Mouse (Mus musculus) ovary, postnatal 10 days (tissue): ENCODE results near the gene Npw.

Source experiments
- DNase-seq: peaks from one replicate; pipeline ENCODE4 v3.0.0; 2022; ENCODE audit warnings: low spot score

Gene Npw

DNA sequence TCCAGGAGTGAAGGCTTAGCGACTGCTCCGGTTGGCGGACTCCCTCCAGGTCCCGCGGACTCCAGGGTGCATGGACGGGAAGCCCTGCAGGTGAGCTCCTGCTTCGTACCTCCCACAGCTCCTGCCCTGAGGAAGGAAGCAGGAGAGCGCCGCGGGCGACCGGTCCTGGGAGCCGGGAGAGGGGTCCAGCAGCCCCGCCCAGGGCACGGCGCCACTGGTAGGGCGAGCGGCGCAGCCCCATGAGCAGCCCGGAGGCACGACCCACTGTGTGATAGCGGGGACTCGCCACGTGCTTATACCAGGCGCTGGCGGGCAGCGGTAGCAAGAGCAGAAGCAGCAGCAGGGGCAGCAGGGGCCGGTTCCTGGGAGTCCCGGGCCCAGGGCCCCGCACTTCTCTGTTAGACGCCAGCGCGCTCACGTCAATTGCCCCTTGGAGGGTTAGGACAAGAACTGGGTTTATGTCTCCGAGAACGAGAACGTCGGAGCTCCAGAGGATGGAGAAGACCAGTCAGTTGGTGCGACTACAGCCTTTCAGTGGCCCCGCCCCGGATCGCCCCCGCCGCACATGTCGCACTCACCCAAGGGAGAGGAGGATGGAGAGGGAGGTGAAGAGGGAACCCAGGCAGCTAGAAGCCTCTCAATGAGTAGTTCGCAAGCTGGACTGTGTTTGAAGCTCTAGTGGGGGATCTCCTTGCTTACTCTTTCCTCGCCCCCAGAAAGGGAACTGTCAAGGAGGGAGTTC lies at the start of gene Npw:
Gene Npw (minus strand): TSS at position 441 of the 742 bp plus-strand sequence.
- no peak for DNase-seq

DNA sequence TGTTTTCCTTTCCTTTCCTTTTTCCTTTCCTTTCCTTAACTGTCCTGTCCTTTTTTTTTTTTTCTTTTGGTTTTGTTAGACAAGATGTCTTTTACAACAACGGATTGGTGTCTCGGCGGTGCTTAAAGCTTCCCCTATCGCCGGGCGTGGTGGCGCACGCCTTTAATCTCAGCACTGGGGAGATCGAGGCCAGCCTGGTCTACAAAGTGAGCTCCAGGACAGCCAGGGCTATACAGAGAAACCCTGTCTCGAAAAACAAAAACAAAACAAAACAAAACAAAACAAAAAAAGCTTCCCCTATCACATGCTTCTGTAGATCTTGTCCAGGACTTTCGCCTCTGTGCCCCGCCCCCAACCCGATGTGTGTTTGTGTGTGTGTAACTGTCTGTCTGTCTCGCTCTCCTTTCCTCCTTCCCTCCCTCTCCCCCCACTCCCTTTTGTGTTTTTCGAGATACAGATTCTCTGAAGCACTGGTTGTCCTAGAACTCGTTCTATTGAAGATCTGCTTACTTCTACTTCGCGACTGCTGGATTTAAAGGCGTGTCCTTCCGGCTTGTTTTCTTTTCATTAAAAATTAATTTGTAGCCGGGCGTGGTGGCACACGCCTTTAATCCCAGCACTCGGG lies 49.7 kb upstream of the Npw start:
- DNase-seq = no peak

DNA sequence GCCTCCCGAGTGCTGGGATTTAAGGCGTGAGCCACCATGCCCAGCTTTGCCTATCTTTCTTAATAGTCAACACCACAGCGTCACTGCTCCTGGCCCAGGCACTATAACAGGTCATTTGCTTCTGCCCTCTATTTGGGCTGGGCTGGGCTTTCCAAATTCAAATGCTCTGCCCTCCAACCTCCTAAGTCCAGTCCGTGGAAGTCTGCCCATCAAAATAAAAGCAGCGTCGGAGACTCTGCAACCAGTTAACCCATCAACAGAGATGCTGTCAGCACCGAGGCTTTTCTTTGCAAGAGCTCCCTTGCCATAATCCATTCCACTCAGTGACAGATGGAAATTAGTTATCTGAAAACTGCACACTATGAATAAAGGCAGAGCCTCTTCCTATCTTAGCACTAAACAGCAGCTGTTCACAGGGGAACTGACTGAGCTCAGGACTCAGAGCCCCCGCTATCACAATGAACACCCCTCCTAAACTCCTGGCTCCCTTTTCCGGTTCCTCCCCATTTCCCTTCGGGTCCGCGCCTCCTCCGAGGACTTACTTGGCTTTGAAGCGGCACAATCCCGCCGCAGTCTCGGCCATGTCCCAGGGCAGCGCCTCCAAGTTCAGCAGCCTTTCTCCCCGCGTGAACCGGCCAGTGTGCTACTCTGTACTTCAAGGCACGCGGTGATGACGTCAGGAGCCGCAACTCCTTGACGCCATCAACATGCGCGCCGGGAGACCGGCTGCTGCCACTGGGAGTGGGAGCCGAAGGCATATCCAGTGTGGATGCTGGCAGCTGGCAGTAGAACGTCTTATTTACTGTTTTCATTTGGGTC lies 48.9 kb upstream of the Npw start, which contains the start of gene Tbl3:
Gene Tbl3 (minus strand): TSS at position 679 of the 819 bp plus-strand sequence.
- peak; percentile 89 for DNase-seq

DNA sequence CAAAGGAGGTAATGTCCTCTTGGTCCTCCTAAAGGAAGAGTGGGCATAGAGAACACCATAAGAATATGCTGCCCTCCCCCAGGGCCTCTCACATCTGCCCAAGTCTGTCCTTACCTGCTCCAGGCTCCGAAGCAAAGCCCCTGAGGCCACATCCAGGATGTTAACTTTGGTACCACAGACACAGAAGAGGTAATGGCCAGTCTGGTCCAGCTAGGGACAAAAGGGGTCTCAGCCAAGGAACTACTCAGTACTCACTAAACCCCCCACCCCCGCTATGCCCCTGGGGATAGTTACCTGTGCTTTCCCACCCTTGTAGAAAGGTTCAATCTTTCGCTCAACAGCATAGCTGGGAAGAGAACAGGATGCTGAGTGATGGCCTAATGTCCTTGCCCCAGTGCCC lies 47.6 kb upstream of the Npw start:
- DNase-seq = no peak

DNA sequence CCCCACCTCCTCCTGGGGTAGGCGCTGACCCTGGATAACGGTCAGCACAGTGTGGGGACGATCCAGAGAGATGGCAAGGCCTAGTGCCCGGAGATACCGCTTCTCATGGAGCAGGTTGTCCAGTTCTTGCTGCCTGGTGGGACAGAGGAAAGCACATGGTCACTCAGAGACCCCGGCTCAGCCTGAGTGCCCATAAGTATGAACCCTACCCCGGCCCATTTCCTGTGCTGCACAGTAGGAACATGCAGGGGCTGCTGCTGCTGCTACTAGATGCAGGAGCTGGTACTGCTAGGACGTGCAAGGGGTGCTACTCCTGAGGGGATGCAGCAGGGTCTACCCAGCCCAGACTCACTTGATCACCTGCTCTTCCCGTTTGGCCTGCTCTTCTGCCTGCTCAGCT lies 43.0 kb upstream of the Npw start:
- DNase-seq = no peak

DNA sequence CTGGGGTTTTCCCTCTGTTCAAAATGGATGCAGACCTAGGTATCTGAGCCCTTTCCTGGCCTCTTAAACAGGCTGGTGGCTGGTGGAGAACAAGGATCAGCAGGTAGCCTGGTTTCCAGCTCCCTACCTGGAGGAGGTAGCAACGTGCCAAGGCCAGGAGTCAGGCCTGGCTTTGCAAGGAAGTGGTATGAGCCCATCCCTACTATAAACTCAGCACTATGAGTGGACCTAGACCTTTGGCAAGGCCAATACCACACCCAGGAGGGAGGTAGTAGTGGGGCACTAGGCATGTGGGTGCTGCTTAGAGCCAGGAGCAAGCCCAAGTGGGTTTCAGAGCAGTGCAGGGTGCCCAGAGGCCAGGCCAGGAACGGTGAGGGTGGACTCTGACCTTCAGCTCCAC lies 41.2 kb upstream of the Npw start:
- no peak for DNase-seq

DNA sequence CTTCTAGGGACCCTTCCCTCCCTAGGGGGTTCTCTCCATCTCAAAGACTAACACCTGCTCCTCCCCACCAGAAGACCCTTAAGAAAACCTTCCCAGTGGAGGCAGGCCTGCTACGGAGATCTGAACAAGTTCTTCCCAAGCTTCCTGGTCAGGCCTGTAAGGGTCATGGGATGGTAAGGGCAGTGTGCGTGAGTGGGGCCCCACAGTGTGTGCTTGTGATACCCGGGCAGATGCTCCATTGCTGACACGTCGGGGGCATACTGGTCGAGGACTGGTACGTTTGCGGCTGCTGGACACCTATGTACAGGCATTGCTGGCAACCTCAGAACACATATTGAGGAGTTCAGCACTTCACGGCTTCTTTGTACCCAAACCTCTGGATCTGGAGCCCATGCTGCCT lies 40.5 kb upstream of the Npw start:
- DNase-seq = no peak

DNA sequence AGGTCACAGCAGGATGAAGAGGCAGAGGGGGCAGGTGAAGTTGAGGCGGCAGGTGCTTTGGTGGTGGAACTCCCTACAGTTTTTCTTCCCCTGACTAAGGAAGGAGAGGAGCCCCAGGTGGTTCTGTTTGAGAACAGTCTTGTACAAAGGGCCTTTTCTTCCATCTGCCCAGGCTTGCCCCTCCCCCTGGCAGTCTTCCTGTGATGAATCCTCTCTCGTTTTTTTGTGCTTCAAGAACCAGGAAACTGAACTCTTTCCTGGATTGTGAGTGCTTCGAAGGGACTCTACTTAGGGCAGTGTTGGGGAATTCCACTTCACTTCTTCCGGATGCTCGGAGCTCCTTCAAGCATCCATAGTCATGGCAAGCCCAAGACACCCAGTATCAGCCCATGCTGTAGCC lies 39.7 kb upstream of the Npw start:
- DNase-seq = no peak

DNA sequence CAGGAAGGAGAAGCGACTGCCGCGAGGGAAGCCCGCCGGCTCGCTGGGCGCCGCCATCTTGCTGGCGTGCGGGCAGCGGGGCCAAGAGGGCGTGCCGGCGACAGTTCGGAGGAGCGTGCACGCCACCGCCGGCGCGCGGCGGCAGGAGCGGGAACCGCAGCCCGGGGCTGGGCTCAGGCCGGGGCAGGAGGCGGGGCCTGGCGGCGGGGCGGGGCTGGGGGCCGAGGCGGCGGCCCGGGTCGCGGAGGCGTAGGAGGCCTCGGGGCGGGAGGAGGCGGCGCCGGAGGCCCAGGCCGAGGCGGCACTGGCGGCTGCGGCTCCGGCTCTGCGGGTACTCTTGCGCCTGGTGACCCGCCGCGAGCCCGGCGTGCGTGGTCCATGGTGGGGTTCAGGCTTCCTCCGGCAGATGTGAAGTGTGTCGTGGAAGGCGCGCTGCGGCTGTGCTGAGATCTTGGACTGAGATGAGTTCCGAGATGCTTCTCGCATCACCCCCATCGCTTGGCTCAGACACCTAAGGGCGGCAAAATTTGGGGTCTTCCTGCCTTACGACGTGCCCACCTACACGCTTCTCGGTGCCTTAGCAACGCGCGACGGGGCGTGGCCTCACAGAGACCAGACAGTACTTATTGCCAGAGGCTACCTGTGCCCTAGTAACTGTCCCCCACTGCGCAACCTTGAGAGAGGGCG lies 37.9 kb upstream of the Npw start, which contains the start of the genes Gfer and Noxo1:
Gene Gfer (minus strand): TSS at position 146 of the 687 bp plus-strand sequence.
Gene Noxo1 (plus strand): TSS at position 224 of the 687 bp plus-strand sequence.
- peak; percentile 67 for DNase-seq

DNA sequence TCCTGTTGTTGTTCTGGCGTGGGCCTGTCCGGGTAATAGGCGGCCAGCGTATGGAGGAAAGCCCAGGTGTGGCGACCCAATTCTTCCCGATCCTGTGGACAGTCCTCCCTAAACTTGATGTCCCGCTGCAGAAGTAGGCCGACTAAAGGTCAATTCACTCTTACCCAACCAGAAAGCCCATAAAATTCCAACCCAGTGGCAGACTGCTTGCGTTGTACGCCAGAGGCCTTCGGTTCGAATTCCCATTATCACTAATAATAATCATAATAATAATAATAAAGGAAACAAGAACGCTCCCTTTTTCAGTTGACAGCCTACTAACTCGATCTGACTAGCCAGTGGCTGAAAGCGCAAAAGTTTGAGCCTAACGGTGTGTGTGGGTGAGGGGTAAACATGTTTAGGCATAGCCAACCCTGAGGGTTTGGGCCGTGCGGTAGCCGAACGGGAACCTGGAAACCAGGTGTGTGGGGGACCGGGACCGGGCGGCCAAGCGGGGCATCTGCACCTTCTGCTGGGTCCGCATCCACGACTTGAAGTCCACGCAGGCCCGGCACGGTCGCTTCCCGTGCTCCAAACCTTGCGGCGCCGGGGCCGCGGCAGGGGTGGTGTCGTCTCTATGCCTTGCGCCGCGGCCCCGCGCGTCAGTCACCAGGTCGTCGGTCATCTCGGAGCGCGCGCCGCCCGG lies 37.2 kb upstream of the Npw start:
- peak; percentile 29 for DNase-seq

DNA sequence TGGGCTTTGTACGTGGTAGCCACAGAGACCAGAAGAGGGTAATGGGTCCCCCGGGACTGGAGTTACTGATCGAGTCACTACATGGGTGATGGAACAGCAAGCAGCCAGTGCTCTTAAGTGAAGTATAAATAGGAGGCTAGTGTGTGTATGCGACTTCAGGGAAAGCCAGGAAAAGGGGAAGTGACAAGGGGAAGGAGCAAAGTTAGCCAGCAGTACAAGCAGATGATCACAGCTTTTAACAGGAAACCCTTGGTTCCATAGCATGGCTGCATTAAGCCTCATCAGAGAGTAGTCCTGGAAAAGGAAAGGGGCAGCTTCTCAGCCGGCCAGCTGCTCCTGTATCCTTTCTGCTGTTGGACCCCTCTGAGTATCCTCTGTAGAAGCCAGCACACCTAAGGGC lies 34.1 kb upstream of the Npw start:
- no peak for DNase-seq

DNA sequence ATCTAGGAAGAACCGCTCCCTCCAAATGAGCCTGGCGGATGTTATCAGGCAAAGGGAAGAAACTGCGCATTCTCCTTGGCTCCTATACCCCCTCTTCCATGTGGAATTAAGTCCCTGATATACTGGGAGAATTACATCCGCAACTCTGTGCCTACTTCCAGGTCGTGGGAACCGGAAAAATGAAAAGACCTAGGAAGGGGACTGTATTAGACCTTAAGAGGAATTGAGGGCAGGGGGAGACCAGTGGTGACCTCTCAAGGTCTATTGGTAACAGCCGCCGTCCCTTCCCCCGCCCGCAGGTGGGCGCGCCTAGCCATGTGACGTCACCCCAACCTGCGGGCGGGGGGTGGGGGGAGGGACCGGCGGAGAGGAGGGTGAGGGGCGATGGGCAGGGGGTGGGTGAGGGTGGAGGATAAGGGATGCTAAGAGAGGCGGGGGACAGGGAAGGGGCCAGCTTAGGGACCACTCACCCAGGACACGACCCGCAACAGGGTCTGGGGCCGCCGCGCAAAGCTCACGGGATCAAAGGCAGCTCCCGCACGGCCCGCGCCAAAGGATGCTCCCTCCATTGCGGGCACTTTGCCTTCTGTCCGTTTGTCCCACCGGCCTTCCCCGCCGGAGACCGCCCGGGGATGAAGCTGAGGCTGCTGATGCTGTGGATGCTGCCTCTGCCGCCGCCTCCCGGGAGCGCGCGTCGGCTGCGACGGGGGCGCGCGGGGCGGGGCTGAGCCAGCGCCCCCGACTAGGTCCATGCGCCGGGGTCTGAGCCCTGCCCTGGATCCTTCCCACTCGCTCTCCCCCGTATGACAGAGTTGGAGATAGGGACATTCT lies 31.2 kb upstream of the Npw start, which contains the start of gene Syngr3:
Gene Syngr3 (minus strand): TSS at position 705 of the 831 bp plus-strand sequence.
- no peak for DNase-seq

DNA sequence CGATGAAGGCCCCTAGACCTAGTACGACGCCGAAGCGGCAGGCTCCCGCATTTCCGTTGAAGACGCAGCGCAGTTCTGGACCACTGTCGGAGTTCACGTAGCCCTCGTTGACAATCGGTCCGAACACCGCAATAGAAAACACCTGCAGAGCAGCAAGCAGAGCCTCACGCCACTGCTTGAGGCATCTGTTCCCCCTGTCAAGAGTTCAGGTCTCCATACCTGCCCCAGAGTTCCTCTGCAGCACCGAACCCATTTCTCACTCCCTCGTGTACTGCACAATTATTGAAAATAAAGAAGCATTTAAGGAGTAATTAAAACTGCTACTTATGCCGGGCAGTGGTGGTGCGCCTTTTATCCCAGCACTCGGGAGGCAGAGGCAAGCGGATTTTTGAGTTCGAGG lies 29.3 kb upstream of the Npw start:
- no peak for DNase-seq

DNA sequence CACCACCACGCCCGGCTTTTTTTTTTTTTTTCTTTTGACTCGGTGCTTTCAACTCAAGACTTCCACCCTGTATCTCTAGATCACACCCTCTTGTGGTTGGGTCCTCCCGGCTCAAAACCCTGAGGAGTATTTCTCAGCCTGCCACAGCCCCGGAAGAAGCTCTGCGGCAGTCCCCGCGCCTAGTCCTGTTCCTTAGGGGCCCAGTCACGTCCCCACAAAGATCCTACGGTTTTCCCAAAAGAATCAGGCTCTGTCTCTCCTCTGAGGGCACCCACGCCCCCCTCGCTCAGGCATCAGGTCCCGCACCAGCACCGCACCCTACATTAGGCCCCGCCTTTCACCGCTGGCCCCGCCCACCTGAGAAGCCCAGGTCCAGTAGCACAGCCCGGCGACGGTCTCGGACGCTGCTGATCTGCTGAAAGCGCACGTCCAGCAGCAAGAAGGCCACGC lies 28.9 kb upstream of the Npw start:
- no peak for DNase-seq

DNA sequence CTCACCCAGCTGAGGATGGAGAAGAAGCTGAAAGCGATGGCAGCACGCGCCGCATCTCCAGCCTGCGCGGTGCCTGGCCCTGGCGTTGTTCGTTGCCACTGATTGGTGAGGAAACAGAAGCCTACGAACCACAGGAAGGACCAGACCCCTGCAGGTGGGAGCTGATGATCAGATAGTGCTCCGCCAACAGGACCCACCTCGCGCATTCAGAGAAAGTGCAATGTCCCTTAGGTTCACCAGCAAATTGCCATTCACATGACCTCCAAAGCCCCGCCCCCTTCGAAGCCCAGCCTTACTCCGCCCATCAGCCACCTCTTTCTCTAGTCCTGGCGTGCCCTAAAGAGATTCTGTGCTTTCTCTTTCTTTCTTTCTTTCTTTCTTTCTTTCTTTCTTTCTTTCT lies 28.3 kb upstream of the Npw start:
- DNase-seq = no peak

DNA sequence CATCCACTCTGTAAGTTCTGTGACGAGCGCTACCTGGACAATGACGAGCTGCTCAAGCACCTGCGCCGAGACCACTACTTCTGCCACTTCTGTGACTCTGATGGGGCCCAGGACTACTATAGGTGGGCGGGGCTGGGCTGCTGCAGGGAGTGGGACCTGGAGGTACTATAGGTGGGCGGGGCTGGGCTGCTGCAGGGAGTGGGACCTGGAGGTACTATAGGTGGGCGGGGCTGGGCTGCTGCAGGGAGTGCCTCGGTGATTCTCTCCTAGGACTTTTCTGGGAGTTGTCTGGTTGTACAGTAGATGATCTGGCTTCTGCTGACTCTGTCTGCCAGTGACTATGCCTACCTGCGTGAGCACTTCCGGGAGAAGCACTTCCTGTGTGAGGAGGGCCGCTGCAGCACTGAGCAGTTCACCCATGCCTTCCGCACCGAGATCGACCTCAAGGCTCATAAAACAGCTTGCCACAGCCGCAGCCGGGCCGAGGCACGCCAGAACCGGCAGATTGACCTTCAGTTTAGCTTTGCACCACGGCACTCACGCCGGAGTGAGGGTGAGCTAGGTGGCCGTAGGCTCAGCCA lies 19.3 kb upstream of the Npw start:
- DNase-seq = no peak

DNA sequence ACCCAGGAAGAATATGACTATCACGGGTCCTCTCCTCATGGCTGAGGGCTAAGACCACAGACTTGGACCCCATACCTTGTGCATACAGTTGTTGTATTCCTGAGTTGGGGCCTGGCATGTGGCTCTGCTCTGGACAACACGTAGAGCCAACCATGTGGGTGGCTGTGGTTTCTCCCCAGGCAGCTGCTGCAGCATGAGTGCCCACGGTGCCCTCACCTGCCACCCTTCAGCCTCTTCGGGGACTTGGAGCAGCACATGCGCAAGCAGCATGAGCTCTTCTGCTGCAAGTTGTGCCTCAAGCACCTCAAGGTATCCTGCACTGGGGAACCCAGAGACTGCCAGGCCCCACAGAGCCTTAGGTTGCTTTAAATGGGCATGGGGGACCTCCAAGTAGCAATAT lies 18.6 kb upstream of the Npw start:
- no peak for DNase-seq

DNA sequence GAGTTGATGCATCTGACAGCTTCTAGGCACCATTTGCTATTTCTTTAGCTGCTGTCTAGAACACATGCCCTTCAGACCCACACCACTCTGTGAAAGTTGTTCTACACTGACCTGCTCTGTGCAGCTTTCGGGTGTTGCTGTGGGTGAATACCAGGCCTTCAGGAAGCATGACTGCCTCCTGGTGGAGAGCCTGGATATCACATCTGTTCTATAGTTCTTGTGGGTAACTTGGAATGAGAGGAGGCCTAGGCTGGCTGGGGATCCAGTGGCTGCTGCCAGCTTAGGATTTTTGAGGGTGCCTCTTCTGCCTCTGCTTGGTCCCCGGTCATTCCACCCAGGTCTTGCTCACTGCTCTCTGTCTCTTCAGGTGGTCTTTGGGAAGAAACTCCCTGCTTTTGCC lies 17.9 kb upstream of the Npw start:
- DNase-seq = no peak

DNA sequence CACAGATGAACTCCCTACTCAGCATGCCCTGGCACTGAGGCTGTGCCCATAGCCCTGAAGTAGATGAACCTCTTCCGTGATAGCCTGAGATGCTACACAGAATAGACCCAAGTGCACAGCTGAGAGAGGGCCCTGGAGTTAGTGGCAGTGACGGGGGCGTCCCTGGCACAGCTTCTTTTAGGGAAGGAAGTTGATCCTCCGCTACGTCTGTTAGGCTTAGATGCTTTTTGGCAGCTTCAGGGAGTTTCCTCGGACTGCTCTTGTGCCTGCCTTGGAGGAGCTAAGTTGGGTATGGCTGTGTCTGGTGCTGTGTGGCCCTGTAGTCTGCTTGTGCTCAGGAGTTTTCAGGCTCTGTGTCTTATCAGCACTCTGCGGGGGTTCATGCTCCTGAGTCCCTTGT lies 16.0 kb upstream of the Npw start:
- no peak for DNase-seq

DNA sequence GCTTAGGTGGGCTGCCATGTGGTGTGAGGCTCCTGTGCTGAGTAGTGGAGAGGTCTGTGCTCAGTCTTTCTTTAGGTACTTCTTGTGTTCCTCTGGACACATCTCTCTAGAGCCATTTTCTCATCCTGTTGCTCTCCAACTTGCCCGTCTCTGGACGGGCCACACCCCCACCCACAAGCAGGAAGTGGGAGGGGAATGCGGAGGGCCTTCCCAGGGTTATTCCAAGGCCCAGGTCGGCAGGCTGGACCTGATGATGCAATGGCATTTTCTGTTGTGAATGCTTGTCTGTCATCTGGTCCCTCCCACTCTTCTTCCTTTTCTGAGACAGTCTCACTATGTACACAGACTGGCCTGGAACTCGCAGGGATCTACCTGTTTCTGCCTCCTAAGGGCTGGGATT lies 13.9 kb upstream of the Npw start:
- no peak for DNase-seq
